In the genomic region with DNA sequence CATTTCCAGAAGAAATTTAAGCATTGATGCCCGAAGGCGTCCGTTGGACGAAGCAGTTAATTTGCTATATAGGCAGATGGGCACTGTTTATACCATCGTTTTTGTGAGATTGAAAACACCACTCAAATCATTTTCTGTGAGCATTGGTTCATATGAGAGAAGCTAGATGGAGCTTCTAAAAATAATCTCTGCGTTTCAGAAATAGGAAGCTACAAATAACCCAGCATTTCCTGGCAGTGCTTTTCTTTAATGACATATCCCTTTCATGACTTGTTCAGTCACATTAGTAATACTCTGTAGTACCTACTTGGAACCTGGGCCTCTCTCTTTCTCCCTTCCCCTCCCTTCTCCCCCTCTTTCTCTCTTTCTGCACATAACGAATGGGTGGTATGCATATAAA, we compare ENCODE assay signal across 8 mouse cellular contexts. TPM values are rescaled to one million over a fixed set of nuclear protein-coding genes. Genes with fewer than 3 reads are reported as not detected.
DNase-seq lines count a peak whose midpoint lies in the region; ATAC-seq lines count a peak whose summit lies in the region.

No protein-coding gene starts in this region.

- peak overlapping the region; percentile 94 for H3K9ac ChIP-seq in hindbrain, embryonic 11.5 days (ENCODE audit: low read depth, low read length)
- peak overlapping the region; percentile 91 for H3K9ac ChIP-seq in midbrain, embryonic 14.5 days (replicated peaks; ENCODE audit: low read length)

- DNase-seq in layer of hippocampus, adult 11-12 months (ENCODE audit: low spot score) = peak; percentile 15
- no peak for DNase-seq in layer of hippocampus, postnatal 10 days (ENCODE audit: low spot score in 2 of 2)
- DNase-seq in adipocyte (ENCODE audit: low spot score) = peak; percentile 43
- DNase-seq in hindbrain, embryonic 11.5 days (ENCODE audit: low spot score) = peak; percentile 3
- no peak for DNase-seq in midbrain, embryonic 14.5 days
- DNase-seq in urinary bladder, adult 2 months (ENCODE audit: low spot score) = no peak
- DNase-seq in adrenal gland, adult 2 months = no peak

- H3K4me1 ChIP-seq in hindbrain, embryonic 11.5 days (replicated peaks; ENCODE audit: control insufficient read depth, insufficient read depth, low read length) = no peaks in the 10 kb centered on the region
- peaks cover 14% of the 10 kb centered on the region for H3K4me1 ChIP-seq in midbrain, embryonic 14.5 days (ENCODE audit: control insufficient read depth, insufficient read depth, low read length)

- WGBS in hindbrain, embryonic 11.5 days = 37% methylated on average over 7 of the region's 7 CpGs
- WGBS in midbrain, embryonic 14.5 days = 37% methylated on average over 7 of the region's 7 CpGs

- no peak for ATAC-seq in hindbrain, embryonic 11.5 days (ENCODE audit: low FRiP score)
- no peak for ATAC-seq in midbrain, embryonic 14.5 days (ENCODE audit: low FRiP score, low TSS enrichment)
- no peak; the same call in 1 of the 2 replicates for ATAC-seq in megakaryocyte progenitor cell, adult 5-6 weeks (replicated peaks; ENCODE audit: poor library complexity)

- peak overlapping the region; percentile 66 for H3K4me2 ChIP-seq in hindbrain, embryonic 11.5 days (replicated peaks; ENCODE audit: low read depth, low read length)
- H3K4me2 ChIP-seq in midbrain, embryonic 14.5 days (ENCODE audit: low read length) = peak overlapping the region; percentile 64

- peak overlapping the region; percentile 77 for H3K4me3 ChIP-seq in hindbrain, embryonic 11.5 days (ENCODE audit: low read depth, low read length)
- peak overlapping the region; percentile 83 for H3K4me3 ChIP-seq in midbrain, embryonic 14.5 days (replicated peaks; ENCODE audit: low read depth, low read length)

- no peaks in the 10 kb centered on the region for H3K9me3 ChIP-seq in hindbrain, embryonic 11.5 days (ENCODE audit: control insufficient read depth, low read length)
- H3K9me3 ChIP-seq in midbrain, embryonic 14.5 days (ENCODE audit: control insufficient read depth, low read length) = no peaks in the 10 kb centered on the region

- H3K27me3 ChIP-seq in hindbrain, embryonic 11.5 days (ENCODE audit: control insufficient read depth, insufficient read depth, low read length) = 0 out of 2 replicates have a peak, but pooled peaks cover 2% of the 10 kb centered on the region
- no peaks in the 10 kb centered on the region for H3K27me3 ChIP-seq in midbrain, embryonic 14.5 days (ENCODE audit: control insufficient read depth, insufficient read depth, low read length)

- no peak overlapping the region; the same call in 1 of the 2 replicates for H3K27ac ChIP-seq in hindbrain, embryonic 11.5 days (ENCODE audit: low read depth, low read length)
- H3K27ac ChIP-seq in midbrain, embryonic 14.5 days (replicated peaks; ENCODE audit: low read depth, low read length) = peak overlapping the region; percentile 95

- no peaks in the 10 kb centered on the region for H3K36me3 ChIP-seq in hindbrain, embryonic 11.5 days (ENCODE audit: control insufficient read depth, insufficient read depth, low read length)
- peaks cover 2% of the 10 kb centered on the region; the same call in 1 of the 2 replicates for H3K36me3 ChIP-seq in midbrain, embryonic 14.5 days (ENCODE audit: control insufficient read depth, insufficient read depth, low read length)

RNA-seq across cellular contexts. Expression of a gene that starts 0.7 kb away (rescaled TPM):
- total RNA-seq in layer of hippocampus, postnatal 10 days (2021) = 10 to 100 TPM; 32.0 to 36.3 TPM
- polyA plus RNA-seq in hindbrain, embryonic 11.5 days (2014; fragmentation: Nextera tagmentation; extraction: Ambion mirVana) = 66.6 and 69.0 TPM in 2 replicates
- 77.1 and 93.9 TPM in 2 replicates for polyA plus RNA-seq in midbrain, embryonic 14.5 days (2014; fragmentation: Nextera tagmentation; extraction: Ambion mirVana)
- 36.0 and 38.2 TPM in 2 replicates for polyA plus RNA-seq in urinary bladder, adult 2 months (2012; rRNA removed)
- total RNA-seq in megakaryocyte progenitor cell, adult 5-6 weeks (2015) = 15.5 and 18.9 TPM in 2 replicates
- total RNA-seq in megakaryocyte progenitor cell, adult 5-6 weeks (2017) = 18.8 and 28.1 TPM in 2 replicates
- total RNA-seq in adrenal gland, adult 2 months (2021) = 10 to 100 TPM; 24.8 to 35.7 TPM
- 39.1 and 42.4 TPM in 2 replicates for polyA plus RNA-seq in adrenal gland, adult 2 months (2012; rRNA removed)

RNA-seq across cellular contexts. Expression of a gene that starts 26.0 kb away (rescaled TPM):
- total RNA-seq in layer of hippocampus, postnatal 10 days (2021) = 1 to 10 TPM; 3.4 to 6.9 TPM
- 2.9 and 3.7 TPM in 2 replicates for polyA plus RNA-seq in hindbrain, embryonic 11.5 days (2014; fragmentation: Nextera tagmentation; extraction: Ambion mirVana)
- 1.1 and 2.1 TPM in 2 replicates for polyA plus RNA-seq in midbrain, embryonic 14.5 days (2014; fragmentation: Nextera tagmentation; extraction: Ambion mirVana)
- 87.2 and 91.2 TPM in 2 replicates for polyA plus RNA-seq in urinary bladder, adult 2 months (2012; rRNA removed)
- total RNA-seq in megakaryocyte progenitor cell, adult 5-6 weeks (2015) = 29.5 and 34.6 TPM in 2 replicates
- total RNA-seq in megakaryocyte progenitor cell, adult 5-6 weeks (2017) = 35.5 and 41.0 TPM in 2 replicates
- 10 to 100 TPM; 80.0 to 89.7 TPM for total RNA-seq in adrenal gland, adult 2 months (2021)
- polyA plus RNA-seq in adrenal gland, adult 2 months (2012; rRNA removed) = 48.4 and 55.7 TPM in 2 replicates

RNA-seq across cellular contexts. Expression of a gene that starts 36.6 kb away (rescaled TPM):
- 10 to 100 TPM; 28.7 to 31.1 TPM for total RNA-seq in layer of hippocampus, postnatal 10 days (2021)
- polyA plus RNA-seq in hindbrain, embryonic 11.5 days (2014; fragmentation: Nextera tagmentation; extraction: Ambion mirVana) = 7.9 and 12.3 TPM in 2 replicates
- 8.5 and 11.1 TPM in 2 replicates for polyA plus RNA-seq in midbrain, embryonic 14.5 days (2014; fragmentation: Nextera tagmentation; extraction: Ambion mirVana)
- polyA plus RNA-seq in urinary bladder, adult 2 months (2012; rRNA removed) = 10.8 and 12.1 TPM in 2 replicates
- total RNA-seq in megakaryocyte progenitor cell, adult 5-6 weeks (2015) = 1.8 and 2.1 TPM in 2 replicates
- 2.5 and 2.7 TPM in 2 replicates for total RNA-seq in megakaryocyte progenitor cell, adult 5-6 weeks (2017)
- total RNA-seq in adrenal gland, adult 2 months (2021) = 10 to 100 TPM; 27.3 to 30.7 TPM
- polyA plus RNA-seq in adrenal gland, adult 2 months (2012; rRNA removed) = 3.8 and 5.0 TPM in 2 replicates

Comparison
In these comparisons a context has a peak if more than half of its experiments do, and no peak if none do; other contexts are left out.
1. DNase-seq: peak in layer of hippocampus, adult 11-12 months (single experiment), adipocyte (single experiment) and hindbrain, embryonic 11.5 days (single experiment); none in layer of hippocampus, postnatal 10 days (0 of 2), midbrain, embryonic 14.5 days (single experiment), urinary bladder, adult 2 months (single experiment) and adrenal gland, adult 2 months (single experiment).
2. RNA of a gene that starts 26.0 kb away (polyA plus RNA-seq): 87.2 to 91.2 TPM in urinary bladder, adult 2 months and 48.4 to 55.7 TPM in adrenal gland, adult 2 months; 2.9 to 3.7 TPM in hindbrain, embryonic 11.5 days and 1.1 to 2.1 TPM in midbrain, embryonic 14.5 days; every median in the first group is over 10 times any median in the second.